ENCODE assay signal across 10 mouse cellular contexts in genomic region chr1:190127878-190128277, GRCm38 (mm10). TPM values are rescaled to one million over a fixed set of nuclear protein-coding genes. Genes with fewer than 3 reads are reported as not detected.
DNase-seq lines count a peak whose midpoint lies in the region; ATAC-seq and TF ChIP-seq lines count a peak whose summit lies in the region.
"Had no signal": no experiment of that assay in that cellular context is flagged by ENCODE, and none has a peak within 500 bp of the region (broad histone marks: within the 10 kb centered on the region; RNA-seq: fewer than 3 reads in every experiment).

No protein-coding gene starts in this region.

- no peak overlapping the region for H3K27ac ChIP-seq in lung, embryonic 14.5 days (ENCODE audit: low read depth)
- peak overlapping the region; percentile 66 for H3K27ac ChIP-seq in hindbrain, embryonic 13.5 days

- DNase-seq in cerebellum, postnatal 10 days = peak; percentile 28 to 36
- DNase-seq in cerebellum, adult 18-20 months = no peak
- peak; percentile 49 for DNase-seq in lung, embryonic 14.5 days
- DNase-seq in lung, adult 2 months = no peak
- peak; percentile 51 to 58 for DNase-seq in heart, adult 9 months (ENCODE audit: low spot score in 2 of 2)
- DNase-seq in right cerebral cortex, postnatal 10 days (ENCODE audit: low spot score in 2 of 2) = no peak

- no peak overlapping the region for H3K9ac ChIP-seq in lung, embryonic 14.5 days
- H3K9ac ChIP-seq in hindbrain, embryonic 13.5 days = no peak overlapping the region

- no peaks in the 10 kb centered on the region for H3K36me3 ChIP-seq in lung, embryonic 14.5 days (ENCODE audit: insufficient read depth)
- H3K36me3 ChIP-seq in hindbrain, embryonic 13.5 days = peaks cover 6% of the 10 kb centered on the region
- H3K36me3 ChIP-seq: G1E had no signal

- TF ChIP-seq CTCF in lung, embryonic 14.5 days (IDR thresholded peaks at IDR 0.05; ENCODE audit: low read depth) = no peak
- no peak for TF ChIP-seq CTCF in lung, adult 2 months (IDR thresholded peaks at IDR 0.05; ENCODE audit: insufficient read depth, low read length)

- H3K4me1 ChIP-seq in lung, embryonic 14.5 days (ENCODE audit: insufficient read depth) = 0 out of 2 replicates have a peak, but pooled peaks cover 7% of the 10 kb centered on the region
- H3K4me1 ChIP-seq in lung, adult 2 months (ENCODE audit: control insufficient read depth, insufficient read depth, low read length) = no peaks in the 10 kb centered on the region
- peaks cover 48% of the 10 kb centered on the region for H3K4me1 ChIP-seq in hindbrain, embryonic 13.5 days (replicated peaks)

- H3K9me3 ChIP-seq in lung, embryonic 14.5 days (ENCODE audit: low read depth, low read length) = no peaks in the 10 kb centered on the region
- no peaks in the 10 kb centered on the region for H3K9me3 ChIP-seq in hindbrain, embryonic 13.5 days

- H3K4me3 ChIP-seq in lung, embryonic 14.5 days (ENCODE audit: low read depth, low read length) = no peak overlapping the region
- H3K4me3 ChIP-seq in lung, adult 2 months (replicated peaks; ENCODE audit: extremely low read depth, low read depth, low read length) = no peak overlapping the region
- H3K4me3 ChIP-seq in hindbrain, embryonic 13.5 days = no peak overlapping the region

- ATAC-seq in lung, embryonic 14.5 days (ENCODE audit: insufficient read depth) = peak; percentile 54; the same call in 1 of the 2 replicates
- 0 out of 2 replicates have a peak, but pooled peaks have one; percentile 8 for ATAC-seq in hindbrain, embryonic 13.5 days (ENCODE audit: low FRiP score)
- ATAC-seq in monocyte, adult 5-6 weeks (replicated peaks; ENCODE audit: insufficient number of reproducible peaks, low FRiP score, low TSS enrichment, poor library complexity, severe bottlenecking) = no peak
- ATAC-seq: inflammation-experienced regulatory T-cells, adult 6 months had no signal

- 28% methylated on average over 5 of the region's 5 CpGs for WGBS in lung, embryonic 14.5 days
- WGBS in lung, adult 2 months = 51% methylated on average over 5 of the region's 5 CpGs
- 11% methylated on average over 5 of the region's 5 CpGs for WGBS in hindbrain, embryonic 13.5 days

- TF ChIP-seq POLR2A in lung, adult 2 months (IDR thresholded peaks at IDR 0.05; ENCODE audit: borderline replicate concordance, extremely low read depth, low read depth, low read length) = no peak

- H3K4me2 ChIP-seq in lung, embryonic 14.5 days = no peak overlapping the region
- 0 out of 2 replicates have a peak overlapping the region, but pooled peaks have one; percentile 8 for H3K4me2 ChIP-seq in hindbrain, embryonic 13.5 days

- no peaks in the 10 kb centered on the region for H3K27me3 ChIP-seq in lung, embryonic 14.5 days (ENCODE audit: insufficient read depth, low read length)
- 0 out of 2 replicates have a peak, but pooled peaks cover 2% of the 10 kb centered on the region for H3K27me3 ChIP-seq in hindbrain, embryonic 13.5 days

RNA-seq across cellular contexts. Expression of gene Prox1, which starts 42.6 kb away (rescaled TPM):
- polyA plus RNA-seq in lung, embryonic 14.5 days (2014; fragmentation: Nextera tagmentation; extraction: Ambion mirVana) = 2.0 and 2.4 TPM in 2 replicates
- 0.78 and 1.2 TPM in 2 replicates for polyA plus RNA-seq in lung, adult 2 months (2012; rRNA removed)
- polyA plus RNA-seq in hindbrain, embryonic 13.5 days (2015; fragmentation: Nextera tagmentation; extraction: Ambion mirVana) = 7.8 and 8.8 TPM in 2 replicates
- total RNA-seq in monocyte, adult 5-6 weeks (2017) = not detected in 3 replicates
- polyA plus RNA-seq: G1E had no signal

Comparison
In these comparisons a context has a peak if more than half of its experiments do, and no peak if none do; other contexts are left out.
1. DNase-seq: peak in cerebellum, postnatal 10 days (2 of 2), lung, embryonic 14.5 days (single experiment) and heart, adult 9 months (2 of 2); none in cerebellum, adult 18-20 months (0 of 2), lung, adult 2 months (single experiment) and right cerebral cortex, postnatal 10 days (0 of 2).